Mouse (Mus musculus) megakaryocyte, embryonic 14.5 days (primary cell): ENCODE results near the gene Wipi1.

ENCODE experiments used
- FLI1 ChIP-seq: IDR thresholded peaks from 2 replicates; pipeline ENCODE4 v1.6.1; 2012; ENCODE audit warnings: low read length, inconsistent platforms, mixed read lengths
- GATA1 ChIP-seq: IDR thresholded peaks from 3 replicates; pipeline ENCODE4 v1.6.1; 2012; ENCODE audit warnings: mixed read lengths, low read length, inconsistent platforms, borderline replicate concordance

GRCm38 (mm10) chr11:109621183-109621582, 9.4 kb upstream of the Wipi1 start:
- TF ChIP-seq GATA1 (no peak), FLI1 (no peak)
